Mouse (Mus musculus): ENCODE results near the gene Actl9.

The Actl9 gene

DNA sequence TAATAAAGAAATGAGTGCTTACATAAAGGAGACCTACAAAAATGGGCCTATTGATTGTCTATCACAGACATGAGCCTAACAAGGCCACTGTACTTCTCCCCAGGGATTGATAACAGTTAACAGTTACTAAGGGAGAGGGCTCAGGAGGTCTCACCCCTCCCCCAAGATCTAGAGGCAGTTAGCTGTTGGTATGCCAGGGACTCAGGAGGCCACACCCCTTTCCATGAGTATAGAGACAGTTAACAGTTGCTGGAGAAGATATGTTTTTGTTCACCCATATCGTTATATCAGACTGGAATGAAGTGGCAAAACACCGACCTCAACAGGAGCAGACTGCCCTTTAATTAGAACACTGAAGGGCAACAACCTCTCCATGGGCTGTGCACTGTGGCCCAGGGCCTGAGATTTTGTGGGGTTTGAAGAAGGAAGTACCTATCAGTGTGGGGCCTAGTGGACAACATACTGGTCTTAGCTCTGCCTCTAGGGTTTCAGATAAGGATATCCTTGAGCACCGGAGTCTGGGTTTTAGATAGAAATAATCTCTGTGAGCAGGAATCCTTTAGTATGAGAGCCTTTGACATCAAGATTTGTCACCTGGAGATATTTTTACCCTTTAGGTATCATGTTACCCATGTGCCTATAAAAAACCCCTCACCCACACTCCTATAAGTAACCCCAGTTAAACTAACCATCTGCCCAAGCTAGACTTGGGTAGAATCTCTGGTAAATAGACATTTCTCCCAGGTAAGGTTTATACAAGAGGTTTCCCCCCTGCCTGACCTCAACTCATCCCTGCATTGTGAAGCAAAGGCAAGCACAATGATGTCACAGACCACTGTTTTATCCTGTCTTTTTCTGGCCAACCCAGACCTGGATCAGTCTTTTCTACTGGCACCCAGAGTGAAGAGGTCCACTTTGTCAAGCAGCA lies at the start of gene Actl9:
Gene Actl9 (plus strand): TSS at position 878 of the 928 bp plus-strand sequence.
- DNase-seq (ENCODE audit: low spot score in 2 of 2) = no peak

DNA sequence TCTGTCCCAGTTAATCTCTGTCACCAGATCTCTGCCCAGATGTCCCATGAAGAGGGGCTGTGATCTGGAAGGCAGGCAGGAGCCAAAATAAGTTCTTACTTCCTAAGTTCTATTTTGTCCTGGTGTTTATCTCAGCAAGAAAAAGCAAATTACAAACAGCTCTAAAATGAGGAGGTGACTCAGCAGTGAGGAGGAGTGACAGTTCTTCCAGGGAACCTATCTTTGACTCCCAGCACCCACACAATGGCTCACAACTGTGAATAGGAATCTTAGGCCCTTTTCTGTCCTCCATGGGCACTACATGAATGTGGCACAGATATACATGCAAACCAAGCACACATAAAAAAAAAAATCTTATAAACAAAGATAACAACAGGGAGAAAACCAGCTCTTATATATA lies 47.0 kb upstream of the Actl9 start:
- DNase-seq (ENCODE audit: low spot score in 2 of 2) = no peak

DNA sequence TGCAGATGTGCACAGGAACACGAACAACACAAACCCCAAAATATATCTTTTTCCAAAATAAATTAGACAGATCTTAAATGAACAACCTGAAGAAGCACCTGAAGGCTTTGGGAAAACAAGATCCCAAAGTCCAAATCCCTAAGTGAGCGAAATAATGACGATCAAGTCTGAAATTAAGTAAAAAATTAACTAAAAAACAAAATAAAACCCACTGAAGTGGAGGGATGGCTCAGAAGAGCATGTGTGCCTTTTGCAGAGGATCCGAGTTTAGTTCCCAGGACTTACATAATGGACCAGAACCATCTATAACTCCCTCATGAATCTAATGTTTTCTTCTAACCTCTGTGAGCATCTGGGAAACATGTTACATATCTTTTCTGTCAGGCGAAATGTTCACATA lies 40.4 kb upstream of the Actl9 start:
- DNase-seq (ENCODE audit: low spot score in 2 of 2) = no peak

DNA sequence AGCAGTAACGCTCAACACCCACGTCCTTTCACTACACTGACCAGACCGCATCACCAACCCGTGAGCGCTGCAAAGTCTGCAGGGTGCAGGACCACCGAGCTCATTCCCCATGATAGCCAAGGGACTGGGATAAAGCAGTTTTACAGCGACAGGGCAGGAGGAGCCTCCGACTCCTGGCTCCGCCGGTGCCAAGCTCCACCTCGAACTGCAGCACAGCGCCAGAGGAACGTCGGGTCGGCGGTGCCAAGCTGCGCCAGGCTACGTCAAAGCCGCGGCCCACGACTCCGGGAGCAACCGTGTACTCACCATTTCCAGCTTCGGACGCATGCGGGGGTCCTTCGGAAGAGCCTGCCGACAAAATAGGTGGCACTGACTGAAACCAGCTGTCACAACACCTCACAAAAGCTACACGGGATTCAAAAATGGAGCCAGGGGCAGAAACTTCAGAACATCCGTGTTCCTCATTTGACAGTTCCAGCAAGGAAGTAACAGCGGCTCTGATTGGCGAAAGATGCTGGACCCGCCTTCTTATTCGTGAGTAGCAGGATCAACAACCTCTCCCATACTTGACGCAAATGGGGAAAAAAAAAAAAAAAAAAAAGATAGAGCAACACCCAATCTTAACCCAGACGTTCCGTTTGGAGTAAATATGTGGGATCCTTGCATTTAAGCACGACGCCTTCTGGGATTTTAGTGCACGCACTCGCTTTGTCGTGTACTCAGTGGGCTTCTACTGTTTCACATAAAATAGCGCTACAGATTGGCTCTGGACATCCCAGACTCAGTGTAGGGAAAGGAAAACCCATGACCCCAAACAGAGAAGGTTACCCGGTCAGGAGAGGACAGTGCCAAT lies 38.3 kb upstream of the Actl9 start, which contains the start of gene Zfp101:
Gene Zfp101 (minus strand): TSS at position 460 of the 853 bp plus-strand sequence.
- DNase-seq (ENCODE audit: low spot score in 2 of 2) = peak; percentile 79 to 81

DNA sequence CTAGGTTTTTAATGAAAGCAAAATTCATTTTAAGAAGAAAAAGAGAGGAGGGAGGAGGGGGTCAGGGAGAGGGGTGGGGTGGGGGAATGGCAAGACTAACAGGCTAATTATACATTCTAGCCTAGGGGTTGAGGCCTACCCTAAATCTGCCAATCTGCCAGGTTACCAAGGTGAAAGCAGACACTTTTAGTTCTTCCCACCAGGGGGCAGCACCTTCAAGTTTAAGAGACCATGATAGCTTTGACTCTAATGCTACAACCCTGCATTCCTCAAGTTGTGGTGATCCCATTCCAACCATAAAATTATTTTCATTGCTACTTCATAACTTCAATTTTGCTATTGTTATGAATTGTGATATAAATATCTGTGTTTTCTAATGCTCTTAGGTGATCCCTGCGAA lies 6.5 kb downstream of the Actl9 start:
- peak; percentile 45 to 57 for DNase-seq (ENCODE audit: low spot score in 2 of 2)

DNA sequence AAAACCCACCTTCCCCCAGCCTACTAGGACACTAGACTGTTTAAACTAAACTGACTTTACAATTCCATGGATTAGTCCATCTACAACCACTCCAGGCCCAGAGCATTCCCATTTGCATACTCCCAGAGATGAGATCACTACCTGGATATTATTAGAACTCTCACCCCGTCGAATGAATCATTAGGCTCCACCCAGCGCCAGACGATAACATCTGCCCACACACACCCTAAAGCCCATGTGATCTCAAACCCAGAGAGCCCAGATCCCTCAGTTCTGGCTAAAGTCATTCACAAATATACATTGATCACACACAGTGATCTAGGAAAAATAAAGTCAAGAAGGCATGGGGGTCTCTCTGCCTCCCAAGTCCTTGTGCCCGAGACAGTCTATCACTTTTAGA lies 7.2 kb downstream of the Actl9 start:
- DNase-seq (ENCODE audit: low spot score in 2 of 2) = no peak

DNA sequence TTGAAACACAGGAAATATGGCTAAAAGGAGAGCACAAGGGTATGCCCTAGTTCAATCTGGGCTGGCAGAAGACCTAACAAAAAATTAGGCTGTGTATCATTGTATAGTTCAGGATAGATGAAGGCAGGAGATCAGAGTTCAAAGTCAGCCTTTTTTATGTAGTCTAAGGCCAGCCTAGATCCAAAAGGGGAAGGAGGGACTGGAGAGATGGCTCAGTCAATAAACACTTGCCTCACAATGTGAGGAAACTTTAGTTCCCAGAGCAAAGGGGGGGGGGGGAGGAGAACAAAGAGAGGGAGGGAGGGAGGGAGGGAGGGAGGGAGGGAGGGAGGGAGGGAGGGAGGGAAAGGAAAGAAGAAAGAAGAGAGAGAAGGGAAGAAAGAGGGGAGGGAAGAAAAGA lies 8.5 kb downstream of the Actl9 start:
- no peak for DNase-seq (ENCODE audit: low spot score in 2 of 2)

DNA sequence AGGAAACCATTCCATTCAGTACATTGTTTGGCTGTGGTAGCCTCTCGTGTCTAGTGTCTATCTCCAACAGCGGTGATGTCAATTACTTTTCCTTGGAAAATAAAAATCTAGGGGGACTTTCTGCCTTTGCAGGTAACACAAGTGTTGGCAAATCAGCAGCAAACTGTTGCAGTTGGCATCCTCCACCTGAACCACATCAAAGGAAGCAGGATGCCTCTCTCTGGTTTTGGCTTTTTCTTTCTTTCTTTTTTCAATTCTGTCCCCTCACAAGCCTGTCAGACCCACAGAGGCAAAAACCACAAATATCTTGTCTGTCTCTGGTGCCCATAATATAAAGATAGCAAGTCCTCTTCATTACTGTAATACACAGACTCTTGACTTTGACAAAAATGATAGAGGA lies 23.9 kb downstream of the Actl9 start:
- no peak for DNase-seq (ENCODE audit: low spot score in 2 of 2)

DNA sequence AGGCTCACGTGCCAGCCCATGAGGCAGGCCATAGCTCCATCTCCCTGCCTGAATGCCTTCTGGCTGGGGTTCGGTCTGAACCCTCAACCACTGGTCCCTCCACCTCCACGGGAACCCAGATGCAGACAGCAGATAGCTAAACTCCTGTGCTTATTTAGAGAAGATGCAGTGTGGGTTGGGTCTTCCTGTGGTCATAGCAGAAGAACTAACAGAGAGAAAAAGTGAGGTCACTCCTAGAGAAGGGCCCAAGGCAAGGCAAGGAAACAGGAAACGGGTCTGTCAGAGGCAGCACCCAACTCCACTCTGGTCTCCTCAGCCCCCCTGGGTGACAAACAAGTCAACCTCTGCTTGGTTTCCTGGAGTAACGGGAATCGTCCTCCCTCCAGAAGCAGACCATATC lies 38.5 kb downstream of the Actl9 start:
- no peak for DNase-seq (ENCODE audit: low spot score in 2 of 2)
